Mouse (Mus musculus): Measurements from ENCODE around the gene Hist3h2ba.
A peak's percentile ranks its signal among the peaks of the same experiment; 100 is the strongest.

Hist3h2ba gene

GRCm38 (mm10) chr11:58967346-58967745 lies 18.6 kb downstream of the Hist3h2ba start:
- DNase-seq, result peak in 1 of 2 experiments; percentile 46

GRCm38 (mm10) chr11:58968551-58968950 lies 19.8 kb downstream of the Hist3h2ba start:
- DNase-seq, result no peak

GRCm38 (mm10) chr11:58969027-58969426 lies 20.3 kb downstream of the Hist3h2ba start:
- no peak for DNase-seq

- no peak for DNase-seq
Observed at GRCm38 (mm10) chr11:58969659-58970058, 20.9 kb downstream of the Hist3h2ba start.

- DNase-seq, result no peak
Observed at GRCm38 (mm10) chr11:58970831-58971530, 22.3 kb downstream of the Hist3h2ba start.

- no peak for DNase-seq
Observed at GRCm38 (mm10) chr11:58971796-58972195, 23.1 kb downstream of the Hist3h2ba start.

- no peak for DNase-seq
Observed at GRCm38 (mm10) chr11:58974414-58974813, 25.7 kb downstream of the Hist3h2ba start.

- peak; percentile 33 to 50 for DNase-seq
Observed at GRCm38 (mm10) chr11:58977150-58977549, 28.4 kb downstream of the Hist3h2ba start.

- DNase-seq, result no peak
Observed at GRCm38 (mm10) chr11:58977607-58978026, 28.9 kb downstream of the Hist3h2ba start.

- DNase-seq, result peak; percentile 69 to 76
Observed at GRCm38 (mm10) chr11:58978027-58978705, 29.4 kb downstream of the Hist3h2ba start, which contains the start of gene Trim11. Trim11 (plus strand) TSS chr11:58978093.

- DNase-seq, result no peak
Observed at GRCm38 (mm10) chr11:58978706-58979030, 29.9 kb downstream of the Hist3h2ba start.

GRCm38 (mm10) chr11:58979183-58979582 lies 30.5 kb downstream of the Hist3h2ba start:
- peak in 1 of 2 experiments; percentile 8 for DNase-seq

- DNase-seq, result no peak
Observed at GRCm38 (mm10) chr11:58979661-58980060, 30.9 kb downstream of the Hist3h2ba start.

GRCm38 (mm10) chr11:58980381-58980990 lies 31.8 kb downstream of the Hist3h2ba start:
- no peak for DNase-seq

GRCm38 (mm10) chr11:58981541-58982447 lies 33.1 kb downstream of the Hist3h2ba start:
- DNase-seq, result peak; percentile 83 to 88

- peak; percentile 59 to 82 for DNase-seq
Observed at GRCm38 (mm10) chr11:58982471-58983097, 33.9 kb downstream of the Hist3h2ba start.

- DNase-seq, result no peak
Observed at GRCm38 (mm10) chr11:58983691-58984341, 35.1 kb downstream of the Hist3h2ba start.

GRCm38 (mm10) chr11:58984657-58985056 lies 35.9 kb downstream of the Hist3h2ba start:
- peak; percentile 30 to 60 for DNase-seq

- DNase-seq, result no peak
Observed at GRCm38 (mm10) chr11:58985299-58985917, 36.7 kb downstream of the Hist3h2ba start.

GRCm38 (mm10) chr11:58989166-58989565 lies 40.4 kb downstream of the Hist3h2ba start:
- DNase-seq, result no peak

GRCm38 (mm10) chr11:58990141-58990540 lies 41.4 kb downstream of the Hist3h2ba start:
- no peak for DNase-seq
